Mouse (Mus musculus) forebrain, embryonic 10.5 days (tissue): ENCODE results near the gene Laptm5. TPM values are rescaled to one million over a fixed set of nuclear protein-coding genes. Genes with fewer than 3 reads are reported as not detected.

Experiments used
- DNase-seq: peaks from one replicate; pipeline ENCODE4 v3.0.0-alpha.2; 2017; ENCODE audit warnings: low spot score; ENCODE audit errors: extremely low spot score
- H3K27ac ChIP-seq: fragments of 300-500 bp; sonication (generic); 2 replicates; pipeline ENCODE4 v1.5.1; 2016; ENCODE audit warnings: mild to moderate bottlenecking
- H3K27me3 ChIP-seq: fragments of 300-500 bp; sonication (generic); 2 replicates; pipeline ENCODE4 v1.6.1; 2016; ENCODE audit warnings: mild to moderate bottlenecking; ENCODE audit not compliant: poor library complexity, severe bottlenecking
- H3K36me3 ChIP-seq: fragments of 300-500 bp; sonication (generic); replicated peaks from 2 replicates; pipeline ENCODE4 v1.6.1; 2016; ENCODE audit warnings: mild to moderate bottlenecking, moderate library complexity
- H3K4me1 ChIP-seq: fragments of 300-500 bp; sonication (generic); 2 replicates; pipeline ENCODE4 v1.6.1; 2016
- H3K4me3 ChIP-seq: fragments of 300-500 bp; sonication (generic); 2 replicates; pipeline ENCODE4 v1.5.1; 2016; ENCODE audit warnings: mild to moderate bottlenecking, moderate library complexity
- H3K9me3 ChIP-seq: fragments of 300-500 bp; sonication (generic); 2 replicates; pipeline ENCODE4 v1.6.1; 2016; ENCODE audit warnings: mild to moderate bottlenecking, moderate library complexity
- WGBS: fragments of 180-500 bp; shearing (Covaris S2); methylation state at CpG from one replicate; pipeline ENCODE4 v1.1.7; 2016; 5-methylcytosine and 5-hydroxymethylcytosine counted together
- polyA plus RNA-seq: library from polyadenylated mRNA; unstranded; fragments of >200 nt; fragmentation: Nextera tagmentation; extraction: Ambion mirVana; gene quantifications from 2 replicates; pipeline ENCODE4 v1.2.1, GENCODE M21; 2016

Gene Laptm5
- 16.7 and 17.1 TPM in 2 replicates for polyA plus RNA-seq

DNA sequence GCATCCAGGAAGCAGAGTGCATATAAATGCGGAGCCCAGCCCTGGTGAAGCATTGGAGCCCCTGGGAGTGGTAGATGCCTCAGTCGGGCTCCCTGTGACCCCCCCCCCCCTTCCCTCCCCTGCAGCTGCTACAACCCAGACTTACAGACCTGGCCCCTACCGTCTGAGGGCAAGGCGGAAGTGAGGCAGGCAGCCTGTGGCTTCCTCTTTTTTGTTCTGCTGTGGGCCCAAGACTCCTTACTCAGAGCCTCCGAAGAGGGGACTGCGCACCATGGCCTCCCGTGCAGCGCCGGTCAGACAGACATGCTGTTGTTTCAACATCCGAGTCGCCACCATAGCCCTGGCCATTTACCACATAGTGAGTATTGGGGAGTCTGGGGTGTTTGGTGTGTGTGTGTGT, at the start of gene Laptm5:
Gene Laptm5 (plus strand): TSS at position 49 of the 400 bp plus-strand sequence.
- peak within 1 kb of the TSS; percentile 49; the same call in 1 of the 2 replicates for H3K27ac ChIP-seq

DNA sequence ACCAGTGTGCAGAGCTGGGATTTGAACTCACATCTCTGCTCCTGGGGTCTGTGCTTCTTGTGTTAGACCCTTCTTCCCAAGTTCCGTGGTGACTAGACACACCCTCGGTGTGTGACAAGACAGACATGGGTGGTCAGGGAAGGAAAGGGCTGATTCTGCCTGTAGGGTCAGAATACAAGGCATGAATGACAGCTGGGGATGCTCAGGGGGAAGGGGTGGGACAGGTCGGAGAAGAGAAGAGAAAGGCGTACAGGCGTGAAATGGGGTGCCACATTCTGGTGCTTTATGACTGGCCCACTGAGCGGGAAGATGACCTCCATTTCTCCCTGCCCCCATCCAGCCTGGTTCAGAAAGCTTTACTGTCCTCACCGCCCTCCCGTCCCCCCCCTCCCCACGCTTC, 47.5 kb upstream of the Laptm5 start:
- Histone ChIP-seq H3K4me3 (peak overlapping the region; percentile 18; the same call in 1 of the 2 replicates), H3K9me3 (no peaks in the 10 kb centered on the region), H3K27ac (0 out of 2 replicates have a peak overlapping the region, but pooled peaks have one; percentile 15), H3K36me3 (no peaks in the 10 kb centered on the region), H3K27me3 (peaks cover 98% of the 10 kb centered on the region), H3K4me1 (peaks cover 35% of the 10 kb centered on the region)
- WGBS, result 21% methylated on average over 9 of the region's 9 CpGs
- DNase-seq, result no peak

More for the DNA sequence above, at the start of gene Laptm5:
- Histone ChIP-seq H3K27me3 (no peaks in the 10 kb centered on the region), H3K9me3 (no peaks in the 10 kb centered on the region), H3K4me1 (peaks cover 41% of the 10 kb centered on the region), H3K4me3 (no peak within 1 kb of the TSS), H3K36me3 (no peaks in the 10 kb centered on the region)
- no peak for DNase-seq
- WGBS, result 75% methylated on average over 11 of the region's 11 CpGs

DNA sequence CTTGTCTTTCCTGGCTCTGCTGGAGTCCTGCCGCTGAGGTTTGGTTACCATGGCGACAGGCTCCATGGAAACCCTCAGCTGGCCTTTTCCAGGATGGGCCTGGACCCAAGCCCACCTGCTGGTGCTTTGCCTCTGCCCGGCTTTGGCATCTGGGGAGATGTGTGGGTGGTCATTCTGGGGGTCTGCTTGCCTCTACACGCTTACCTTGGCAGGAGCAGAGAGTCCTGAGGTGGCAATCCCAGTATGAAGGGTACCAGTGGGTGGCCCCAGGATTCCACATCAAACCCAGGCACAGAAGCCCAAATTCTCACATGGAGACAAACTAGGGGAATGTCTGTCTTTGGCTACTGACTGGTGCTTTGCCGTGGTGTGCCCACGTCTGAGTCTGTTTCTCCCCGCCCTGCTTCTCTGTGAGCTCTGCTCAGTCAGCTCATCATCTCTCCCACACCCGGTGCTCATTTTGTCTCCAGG, 47.0 kb upstream of the Laptm5 start:
- Histone ChIP-seq H3K27me3 (peaks cover 94% of the 10 kb centered on the region), H3K9me3 (no peaks in the 10 kb centered on the region), H3K4me1 (peaks cover 35% of the 10 kb centered on the region), H3K4me3 (peak overlapping the region; percentile 18; the same call in 1 of the 2 replicates), H3K27ac (peak overlapping the region; percentile 31; the same call in 1 of the 2 replicates), H3K36me3 (no peaks in the 10 kb centered on the region)
- WGBS, result 21% methylated on average over 8 of the region's 8 CpGs
- DNase-seq, result peak; percentile 83

DNA sequence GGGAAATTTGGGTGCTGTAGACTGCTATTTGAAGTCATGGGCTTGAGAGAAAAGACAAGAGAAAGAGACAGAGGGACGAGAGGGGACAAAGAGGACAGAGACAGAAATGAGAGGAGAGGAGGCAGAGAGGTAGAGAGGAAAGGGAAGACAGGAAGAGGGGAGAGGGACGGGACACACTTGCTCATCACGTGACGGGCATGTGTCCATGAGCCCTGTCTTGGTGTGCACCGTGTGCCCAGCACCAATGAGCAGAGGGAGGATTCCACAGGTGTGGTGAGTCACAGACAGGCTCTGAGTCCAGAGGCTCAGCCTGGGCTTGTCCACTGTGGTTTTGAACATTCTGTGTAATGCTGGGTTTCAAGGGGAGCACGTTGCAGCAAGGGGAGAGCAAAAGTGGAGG, 45.0 kb upstream of the Laptm5 start:
- Histone ChIP-seq H3K4me1 (peaks cover 31% of the 10 kb centered on the region), H3K36me3 (no peaks in the 10 kb centered on the region), H3K4me3 (no peak overlapping the region), H3K27me3 (peaks cover 94% of the 10 kb centered on the region), H3K27ac (no peak overlapping the region), H3K9me3 (no peaks in the 10 kb centered on the region)
- 72% methylated on average over 6 of the region's 6 CpGs for WGBS
- no peak for DNase-seq

DNA sequence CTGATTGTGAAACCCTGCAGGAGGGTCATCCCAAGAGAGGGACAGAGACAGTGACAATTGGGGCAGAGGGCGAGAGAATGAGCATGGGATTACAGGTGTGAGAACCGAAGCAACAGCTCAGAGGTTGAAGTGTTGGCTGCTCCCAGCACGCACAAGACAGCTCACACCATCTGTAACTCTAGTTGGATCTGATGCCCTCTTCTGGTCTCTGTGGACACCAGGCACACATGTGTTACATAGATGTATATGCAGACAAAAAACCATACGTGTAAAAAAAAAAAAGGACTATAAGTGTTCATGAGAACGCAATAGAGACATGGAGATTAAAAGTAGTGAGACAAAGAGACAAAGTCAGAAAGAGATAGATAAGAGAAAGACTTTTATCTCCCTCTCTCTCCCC, 44.1 kb upstream of the Laptm5 start:
- Histone ChIP-seq H3K36me3 (no peaks in the 10 kb centered on the region), H3K9me3 (no peaks in the 10 kb centered on the region), H3K27me3 (peaks cover 94% of the 10 kb centered on the region), H3K4me1 (peaks cover 31% of the 10 kb centered on the region), H3K4me3 (no peak overlapping the region), H3K27ac (no peak overlapping the region)
- DNase-seq, result no peak
- 61% methylated on average over 5 of the region's 5 CpGs for WGBS

DNA sequence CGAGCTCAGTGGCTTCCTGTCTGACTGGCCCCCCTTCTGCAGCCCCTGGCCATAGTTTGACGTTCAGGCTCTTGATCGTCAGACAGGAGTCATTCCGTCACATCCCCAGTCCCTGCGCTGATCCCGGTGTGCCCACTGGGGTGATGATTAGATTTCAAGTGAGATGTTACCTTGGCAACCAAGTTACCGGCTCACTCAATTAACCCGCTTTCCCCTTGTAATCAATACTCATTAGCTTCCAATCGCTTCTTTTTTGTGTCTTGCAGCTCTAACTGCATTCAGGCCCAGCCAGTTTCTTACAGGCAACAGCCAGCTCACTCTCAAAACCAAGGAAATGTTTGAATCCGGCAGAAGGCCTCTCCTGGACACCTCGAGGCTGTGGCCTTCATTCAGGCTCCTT, 40.5 kb upstream of the Laptm5 start:
- WGBS, result 23% methylated on average over 11 of the region's 11 CpGs
- H3K9me3 ChIP-seq, result no peaks in the 10 kb centered on the region
- H3K27me3 ChIP-seq, result peaks cover 94% of the 10 kb centered on the region
- DNase-seq, result no peak
- H3K4me3 ChIP-seq, result no peak overlapping the region
- 0 out of 2 replicates have a peak overlapping the region, but pooled peaks have one; percentile 8 for H3K27ac ChIP-seq
- H3K36me3 ChIP-seq, result no peaks in the 10 kb centered on the region
- peaks cover 31% of the 10 kb centered on the region for H3K4me1 ChIP-seq

DNA sequence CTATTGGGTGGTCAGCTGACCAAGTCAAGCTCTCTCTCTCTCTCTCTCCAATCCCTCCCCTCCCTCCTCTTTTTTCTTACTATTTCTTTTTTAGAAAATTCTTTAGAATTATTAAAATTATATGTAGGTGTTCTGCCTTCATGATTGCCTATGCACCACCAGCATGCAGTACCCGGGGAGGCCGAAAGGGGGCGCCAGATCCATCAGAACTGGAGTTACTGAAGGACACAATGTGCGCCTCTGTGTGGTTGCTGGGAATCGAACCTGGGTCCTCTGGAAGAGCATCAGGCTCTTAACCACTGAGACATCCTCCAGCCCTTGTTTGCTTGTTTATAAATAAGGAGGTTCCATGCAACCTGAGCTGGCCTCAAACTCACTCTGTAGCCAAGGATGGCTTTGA, 39.5 kb upstream of the Laptm5 start:
- peaks cover 94% of the 10 kb centered on the region for H3K27me3 ChIP-seq
- no peak overlapping the region for H3K27ac ChIP-seq
- DNase-seq, result no peak
- H3K9me3 ChIP-seq, result no peaks in the 10 kb centered on the region
- WGBS, result 77% methylated on average over 5 of the region's 5 CpGs
- peaks cover 41% of the 10 kb centered on the region for H3K4me1 ChIP-seq
- no peaks in the 10 kb centered on the region for H3K36me3 ChIP-seq
- H3K4me3 ChIP-seq, result no peak overlapping the region

DNA sequence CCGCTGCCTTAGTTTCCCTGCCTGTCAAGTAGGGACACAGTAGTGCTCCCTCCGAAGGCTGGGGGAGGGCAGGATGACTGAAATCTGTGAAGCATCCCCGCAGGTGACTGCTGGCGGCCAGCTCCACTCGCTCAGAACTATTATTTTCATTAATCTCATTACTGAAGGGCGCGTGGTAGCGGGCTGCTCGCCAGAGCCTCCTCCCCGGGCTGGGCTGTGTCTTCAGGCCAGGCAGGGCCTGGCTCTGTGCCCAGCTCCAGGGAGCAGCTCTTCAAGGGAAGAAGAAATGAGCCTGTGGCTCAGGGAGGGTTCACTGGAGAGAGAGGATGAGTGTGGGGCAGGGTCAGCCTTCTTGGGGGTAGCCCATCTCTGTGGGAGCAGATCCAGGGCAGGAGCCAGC, 38.3 kb upstream of the Laptm5 start:
- Histone ChIP-seq H3K27me3 (peaks cover 88% of the 10 kb centered on the region), H3K9me3 (no peaks in the 10 kb centered on the region), H3K4me1 (peaks cover 53% of the 10 kb centered on the region), H3K4me3 (no peak overlapping the region), H3K36me3 (no peaks in the 10 kb centered on the region), H3K27ac (peak overlapping the region; percentile 7; the same call in 1 of the 2 replicates)
- no peak for DNase-seq
- 23% methylated on average over 10 of the region's 10 CpGs for WGBS

DNA sequence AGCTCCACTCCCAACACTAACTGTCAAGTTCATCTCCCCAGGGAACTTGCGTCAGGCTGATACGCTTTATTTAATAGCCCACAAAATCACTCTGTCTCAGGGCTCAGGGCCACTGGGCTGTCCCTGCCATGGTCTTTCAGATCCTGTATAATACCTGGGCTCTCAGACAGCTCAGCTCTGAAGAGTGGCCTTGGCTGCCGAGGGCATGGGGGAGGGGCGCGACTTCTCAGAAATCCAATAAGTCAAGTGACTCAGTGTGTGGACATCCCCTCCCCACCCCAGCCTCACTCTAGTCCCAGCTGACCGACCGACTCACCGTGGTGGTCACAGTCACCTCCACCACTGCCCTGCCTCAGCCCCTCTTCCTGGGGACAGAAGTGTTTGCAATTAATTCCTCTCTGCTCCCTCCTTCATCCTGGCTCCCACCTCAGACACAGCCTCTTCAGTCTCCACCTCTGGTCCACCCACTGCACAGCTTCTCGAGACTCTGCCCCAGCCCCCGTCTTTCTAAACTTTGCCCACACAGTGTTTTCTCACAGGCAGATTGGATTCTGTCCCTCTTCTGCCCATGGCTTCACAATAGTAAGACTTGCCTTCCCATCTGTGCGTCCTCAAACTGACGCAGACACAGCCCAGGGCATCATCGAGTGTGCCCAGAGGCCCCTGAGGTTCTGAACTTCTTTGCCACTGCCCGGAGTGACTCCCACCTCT, 36.8 kb upstream of the Laptm5 start:
- Histone ChIP-seq H3K27ac (no peak overlapping the region), H3K4me1 (peaks cover 54% of the 10 kb centered on the region)

DNA sequence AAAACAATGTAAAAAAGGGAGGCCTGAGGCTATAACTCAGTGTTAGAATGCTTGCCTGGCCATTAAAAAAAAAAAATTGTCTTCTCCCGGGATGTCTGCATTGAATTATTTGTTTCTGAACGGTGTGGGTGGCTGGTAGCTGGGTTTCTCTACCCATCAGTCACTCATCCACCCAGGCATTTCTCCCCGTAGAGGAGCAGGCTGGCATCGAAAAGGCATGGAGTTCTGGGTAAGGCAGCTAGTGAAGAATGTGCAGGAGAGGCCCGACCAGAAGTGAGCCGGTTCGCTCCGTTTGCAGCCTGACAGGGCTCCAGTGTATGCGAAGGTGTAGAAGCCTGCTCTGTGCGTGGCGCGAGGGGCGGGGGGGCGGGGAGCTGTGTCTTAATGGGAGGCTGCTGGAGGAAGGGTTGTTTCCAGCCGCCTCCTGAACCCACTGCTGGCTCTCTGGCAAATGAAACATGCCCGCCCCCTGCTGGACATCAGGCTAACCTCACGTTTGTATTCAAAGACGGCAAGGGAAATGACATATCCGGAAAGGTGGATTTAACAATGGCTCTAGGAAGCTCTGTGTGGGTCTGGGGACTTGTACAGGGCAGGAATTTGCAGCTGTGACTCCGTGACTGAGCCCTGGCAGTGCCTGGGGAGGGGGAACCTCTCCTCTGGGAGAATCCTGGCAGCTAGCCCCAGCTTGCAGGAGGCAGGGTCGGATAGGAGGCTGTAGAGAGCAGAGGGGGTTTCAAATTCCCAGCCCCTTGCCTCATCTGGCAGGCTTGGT, 34.5 kb upstream of the Laptm5 start:
- H3K36me3 ChIP-seq, result no peaks in the 10 kb centered on the region
- no peaks in the 10 kb centered on the region for H3K9me3 ChIP-seq
- WGBS, result 6% methylated on average over 21 of the region's 21 CpGs
- H3K27me3 ChIP-seq, result peaks cover 61% of the 10 kb centered on the region
- H3K4me1 ChIP-seq, result peaks cover 58% of the 10 kb centered on the region
- H3K27ac ChIP-seq, result peak overlapping the region; percentile 82
- DNase-seq, result peak; percentile 91
- peak overlapping the region; percentile 41 for H3K4me3 ChIP-seq

More for the DNA sequence above, 36.8 kb upstream of the Laptm5 start:
- DNase-seq, result no peak
- Histone ChIP-seq H3K9me3 (no peaks in the 10 kb centered on the region), H3K36me3 (no peaks in the 10 kb centered on the region), H3K4me3 (no peak overlapping the region), H3K27me3 (peaks cover 84% of the 10 kb centered on the region)
- 64% methylated on average over 14 of the region's 14 CpGs for WGBS

DNA sequence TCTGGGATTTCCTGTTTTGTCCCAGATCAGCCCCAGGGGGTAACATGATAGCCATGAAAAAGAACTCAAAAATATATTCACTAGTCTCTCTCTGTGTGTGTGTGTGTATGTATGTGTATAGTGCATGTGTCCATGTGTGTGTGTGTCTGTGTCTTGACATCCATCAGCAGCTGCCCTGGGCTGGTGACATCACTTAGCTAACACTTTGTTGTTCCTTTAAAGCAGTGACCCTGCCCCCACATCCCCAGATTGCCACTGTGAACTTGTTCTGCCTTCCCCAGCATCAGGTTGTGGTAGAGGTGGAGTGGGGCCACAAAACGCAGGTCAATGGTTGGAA, 33.9 kb upstream of the Laptm5 start:
- WGBS, result 76% methylated on average over 1 of the region's 1 CpGs
- Histone ChIP-seq H3K9me3 (no peaks in the 10 kb centered on the region), H3K4me3 (peak overlapping the region; percentile 41; the same call in 1 of the 2 replicates), H3K36me3 (no peaks in the 10 kb centered on the region), H3K27ac (peak overlapping the region; percentile 82), H3K27me3 (peaks cover 56% of the 10 kb centered on the region), H3K4me1 (peaks cover 62% of the 10 kb centered on the region)
- no peak for DNase-seq

DNA sequence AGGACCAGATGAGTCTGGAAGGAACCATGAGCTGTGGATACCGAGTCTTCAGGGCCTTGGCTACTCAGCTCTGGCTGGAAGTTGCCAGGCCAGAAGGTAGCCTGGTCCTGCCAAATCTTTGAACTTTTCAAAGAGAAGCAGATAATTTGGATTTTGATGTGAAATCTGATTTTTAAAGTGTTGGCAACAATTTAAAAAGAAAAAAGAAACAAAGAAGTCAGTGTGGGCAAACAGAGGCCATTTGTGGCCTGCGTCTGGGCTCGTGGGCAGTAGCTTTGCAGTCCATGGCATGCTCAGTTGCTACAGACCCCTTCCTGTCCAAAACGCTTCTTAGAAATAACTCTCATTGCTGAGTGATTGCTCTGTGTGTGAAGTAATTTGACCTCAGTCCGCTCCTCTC, 31.6 kb upstream of the Laptm5 start:
- WGBS, result 80% methylated on average over 5 of the region's 5 CpGs
- H3K9me3 ChIP-seq, result no peaks in the 10 kb centered on the region
- no peak overlapping the region for H3K27ac ChIP-seq
- no peak overlapping the region for H3K4me3 ChIP-seq
- no peak for DNase-seq
- H3K27me3 ChIP-seq, result peaks cover 32% of the 10 kb centered on the region
- H3K36me3 ChIP-seq, result no peaks in the 10 kb centered on the region
- peaks cover 54% of the 10 kb centered on the region for H3K4me1 ChIP-seq

DNA sequence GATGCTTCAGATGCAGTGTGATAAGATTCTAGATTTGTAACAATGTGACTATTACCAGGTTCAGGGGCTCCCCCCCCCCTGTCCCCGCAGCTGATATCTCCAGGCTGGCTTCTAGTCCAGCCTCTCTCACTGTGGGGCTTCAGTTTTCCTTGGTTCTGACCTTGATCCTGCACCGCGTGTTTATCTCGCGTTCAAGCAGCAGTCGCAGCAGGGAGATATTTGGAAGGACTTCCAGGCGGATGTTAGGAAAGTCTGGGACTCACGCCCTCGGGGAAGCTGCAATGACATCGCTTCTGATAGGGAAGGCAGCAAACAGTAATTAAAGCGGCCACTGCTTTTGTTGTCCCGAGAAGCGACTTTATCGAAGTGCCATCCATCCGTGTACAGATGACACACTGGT, 30.2 kb upstream of the Laptm5 start:
- DNase-seq, result no peak
- Histone ChIP-seq H3K36me3 (no peaks in the 10 kb centered on the region), H3K4me3 (no peak overlapping the region), H3K9me3 (no peaks in the 10 kb centered on the region), H3K4me1 (peaks cover 51% of the 10 kb centered on the region), H3K27ac (no peak overlapping the region), H3K27me3 (peaks cover 18% of the 10 kb centered on the region)
- WGBS, result 79% methylated on average over 15 of the region's 15 CpGs
